Mouse (Mus musculus) bone marrow macrophage, adult 2 months (primary cell): ENCODE measurements at regions not wholly inside any gene's neighbourhood (a gene's known extent, or its start where the extent isn't known, plus 50 kb on each side); places are given as distances from the start of the nearest gene placed in this dataset.

ENCODE experiments used
- CTCF ChIP-seq: IDR thresholded peaks from 2 replicates; pipeline ENCODE4 v1.5.1; 2012; ENCODE audit warnings: low read depth, mild to moderate bottlenecking, low read length, moderate library complexity
- POLR2A ChIP-seq: IDR thresholded peaks from 2 replicates; pipeline ENCODE4 v1.6.1; 2012; ENCODE audit warnings: mild to moderate bottlenecking, low read depth, low read length, borderline replicate concordance

DNA sequence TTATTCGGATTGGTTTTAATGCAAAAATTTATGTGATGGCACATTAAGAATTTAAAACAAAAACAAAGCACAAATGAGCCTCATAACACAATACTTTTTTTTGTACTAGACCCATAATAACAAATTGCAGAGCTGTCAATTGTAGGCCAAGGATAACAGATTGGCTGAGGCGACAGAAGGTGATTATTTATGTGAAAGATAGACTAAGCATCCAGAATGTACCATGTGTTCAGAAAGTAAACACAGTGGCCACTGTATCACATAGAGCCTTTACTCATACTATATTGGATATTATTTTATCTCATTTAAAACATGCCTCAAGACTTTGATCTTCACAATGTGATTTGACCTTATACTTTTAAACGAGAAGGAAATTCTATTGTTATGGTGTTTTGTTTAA lies 257.9 kb upstream of the Speer4f2 start:
- TF ChIP-seq CTCF (no peak), POLR2A (no peak)
